In the genomic region with DNA sequence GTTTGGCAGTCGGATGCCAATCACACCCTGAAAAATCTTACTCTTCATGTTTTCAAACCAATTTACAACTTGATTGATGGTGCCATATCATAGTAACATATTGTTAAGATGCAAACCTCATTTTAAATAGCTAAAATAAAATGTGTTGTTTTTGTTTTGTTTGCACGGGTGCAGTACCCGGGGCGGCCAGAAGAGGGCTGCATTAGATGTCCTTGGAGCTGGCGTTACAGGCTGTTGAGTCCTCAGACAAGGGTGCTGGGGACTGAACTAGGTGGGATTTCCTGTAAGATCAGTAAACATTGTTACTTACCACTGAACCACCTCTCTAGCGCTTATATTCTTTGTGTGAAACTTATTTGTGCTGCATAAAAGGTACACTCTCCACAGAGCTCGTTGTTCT, we compare ENCODE assay signal across 9 mouse cellular contexts.
A peak's percentile ranks its signal among the peaks of the same experiment; 100 is the strongest.
DNase-seq lines count a peak whose midpoint lies in the region; ATAC-seq lines count a peak whose summit lies in the region.
"Had no signal": no experiment of that assay in that cellular context is flagged by ENCODE, and none has a peak within 500 bp of the region (broad histone marks: within the 10 kb centered on the region; RNA-seq: fewer than 3 reads in every experiment).

No protein-coding gene starts in this region.

- no peaks in the 10 kb centered on the region for H3K9me3 ChIP-seq in liver, embryonic 11.5 days (ENCODE audit: control insufficient read depth, low read length)
- H3K9me3 ChIP-seq: hindbrain, embryonic 15.5 days had no signal

- peak; percentile 60 to 73 for DNase-seq in cerebellum, postnatal 10 days
- DNase-seq in cerebellum, adult 8-10 months, result no peak
- DNase-seq in liver (peak; percentile 46), ZHBTc4 (ENCODE audit: low read depth, low spot score) (peak; percentile 72)
- no peak for DNase-seq in liver, embryonic 11.5 days (ENCODE audit: low spot score)
- DNase-seq in kidney, adult 8-10 months, result peak; percentile 9 to 48
- DNase-seq in frontal cortex, postnatal 14 days (ENCODE audit: low spot score in 2 of 2), result no peak

- 35% methylated on average over 7 of the region's 7 CpGs for WGBS in liver, embryonic 11.5 days

- no peaks in the 10 kb centered on the region for H3K36me3 ChIP-seq in liver, embryonic 11.5 days (ENCODE audit: control insufficient read depth, insufficient read depth, low read length)
- H3K36me3 ChIP-seq: hindbrain, embryonic 15.5 days had no signal

- H3K4me3 ChIP-seq in liver, embryonic 11.5 days (ENCODE audit: low read depth, low read length), result no peak overlapping the region
- H3K4me3 ChIP-seq: hindbrain, embryonic 15.5 days had no signal

- no peak overlapping the region for H3K9ac ChIP-seq in liver, embryonic 11.5 days (ENCODE audit: low read depth, low read length)
- H3K9ac ChIP-seq: hindbrain, embryonic 15.5 days had no signal

- no peak overlapping the region for H3K27ac ChIP-seq in liver, embryonic 11.5 days (ENCODE audit: low read depth, low read length)
- H3K27ac ChIP-seq: hindbrain, embryonic 15.5 days had no signal

- peaks cover 10% of the 10 kb centered on the region; the same call in 1 of the 2 replicates for H3K27me3 ChIP-seq in liver, embryonic 11.5 days (replicated peaks; ENCODE audit: control insufficient read depth, insufficient read depth, low read length)

- peaks cover 20% of the 10 kb centered on the region for H3K4me1 ChIP-seq in liver, embryonic 11.5 days (replicated peaks; ENCODE audit: control insufficient read depth, insufficient read depth, low read length)

- no peak overlapping the region for H3K4me2 ChIP-seq in liver, embryonic 11.5 days
- H3K4me2 ChIP-seq: hindbrain, embryonic 15.5 days had no signal

- no peak for ATAC-seq in liver, embryonic 11.5 days (replicated peaks; ENCODE audit: low FRiP score)
- ATAC-seq in neutrophil, adult 5-6 weeks (ENCODE audit: extremely low read depth, insufficient number of reproducible peaks, low FRiP score, poor library complexity, severe bottlenecking), result peak; percentile 64; the same call in 1 of the 2 replicates

Comparison
In these comparisons a context has a peak if more than half of its experiments do, and no peak if none do; other contexts are left out.
1. DNase-seq: peak in cerebellum, postnatal 10 days (2 of 2), liver (single experiment), ZHBTc4 (single experiment) and kidney, adult 8-10 months (2 of 2); none in cerebellum, adult 8-10 months (single experiment), liver, embryonic 11.5 days (single experiment) and frontal cortex, postnatal 14 days (0 of 2).